Mouse (Mus musculus) c-Kit-positive CD71-positive TER-119-negative erythroid progenitor cells, embryonic 14.5 days (primary cell): ENCODE results near the gene Nprl3.

Experiments
- DNase-seq: peaks from one replicate; pipeline ENCODE4 v3.0.0-alpha.2; 2013; ENCODE audit warnings: low read depth

The Nprl3 gene

DNA sequence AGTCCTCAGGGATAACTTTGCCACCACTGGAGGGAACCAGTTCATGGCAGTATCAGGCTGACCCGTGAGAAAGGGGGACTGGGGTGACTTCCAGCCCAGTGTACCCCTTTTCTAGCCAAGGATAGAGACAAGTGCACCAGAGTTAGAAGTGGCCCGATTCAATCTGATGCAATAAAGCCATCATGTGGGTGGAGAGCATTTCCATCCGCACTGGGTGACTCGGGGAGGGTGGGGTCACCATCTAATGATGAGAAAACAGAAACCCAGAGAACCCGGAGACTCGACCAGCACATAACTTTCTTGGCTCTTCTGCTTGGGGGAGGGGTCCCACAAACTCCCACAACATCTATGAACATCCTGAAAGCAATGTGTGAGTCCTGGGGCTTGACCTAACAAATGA is 70.8 kb downstream of the Nprl3 start:
- no peak for DNase-seq

DNA sequence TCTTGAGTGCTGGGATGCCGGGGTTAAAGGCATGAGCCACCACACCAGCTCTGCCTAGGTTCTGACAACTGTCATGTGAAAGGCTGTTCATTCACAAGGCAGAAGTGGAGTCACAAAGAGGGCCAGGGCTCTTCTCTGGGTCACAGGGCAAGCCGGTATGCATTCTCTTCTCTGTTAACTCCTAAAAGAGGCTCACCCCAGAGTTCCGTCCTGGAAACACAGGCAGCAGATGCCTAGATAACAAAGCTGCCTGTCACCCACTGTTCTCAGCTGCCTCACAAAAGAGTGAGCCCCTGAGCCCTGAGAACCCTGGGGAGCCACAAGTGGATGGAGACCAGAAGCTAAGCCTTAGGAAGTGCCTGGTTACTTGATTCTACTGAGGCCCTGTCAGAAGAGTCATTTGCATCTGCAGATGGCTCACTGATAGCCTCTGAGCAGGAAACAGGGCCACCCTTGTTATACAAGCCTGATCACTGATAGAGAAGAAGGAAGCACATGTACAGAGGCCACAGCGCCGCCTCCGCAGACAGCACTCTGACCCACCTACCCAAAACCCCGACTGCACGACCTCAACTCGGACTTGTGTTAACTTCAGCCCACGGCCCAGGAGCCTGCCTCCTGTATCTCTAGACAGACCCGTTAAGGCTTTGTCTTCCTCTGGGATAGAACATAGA is 71.5 kb downstream of the Nprl3 start:
- no peak for DNase-seq

DNA sequence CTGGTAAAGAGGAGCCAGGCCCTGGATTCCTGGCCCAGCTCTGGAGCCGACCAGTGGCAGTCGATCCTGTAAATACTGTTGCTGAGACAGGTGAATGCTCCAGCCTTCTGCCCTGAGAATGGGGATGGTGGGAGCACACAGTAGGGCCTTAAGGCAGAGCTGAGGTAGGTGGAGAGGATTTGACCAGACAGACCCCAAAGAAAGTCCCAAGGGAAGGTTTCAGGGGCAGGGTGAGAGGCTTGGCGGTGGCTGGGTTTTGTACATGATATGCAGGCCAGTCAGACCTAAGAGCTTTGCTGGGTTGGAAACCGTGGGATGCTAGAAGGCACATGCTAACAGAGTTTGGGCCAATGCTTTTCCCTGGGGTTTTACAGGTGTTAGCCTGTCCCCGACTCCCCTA is 72.9 kb downstream of the Nprl3 start:
- DNase-seq = no peak

DNA sequence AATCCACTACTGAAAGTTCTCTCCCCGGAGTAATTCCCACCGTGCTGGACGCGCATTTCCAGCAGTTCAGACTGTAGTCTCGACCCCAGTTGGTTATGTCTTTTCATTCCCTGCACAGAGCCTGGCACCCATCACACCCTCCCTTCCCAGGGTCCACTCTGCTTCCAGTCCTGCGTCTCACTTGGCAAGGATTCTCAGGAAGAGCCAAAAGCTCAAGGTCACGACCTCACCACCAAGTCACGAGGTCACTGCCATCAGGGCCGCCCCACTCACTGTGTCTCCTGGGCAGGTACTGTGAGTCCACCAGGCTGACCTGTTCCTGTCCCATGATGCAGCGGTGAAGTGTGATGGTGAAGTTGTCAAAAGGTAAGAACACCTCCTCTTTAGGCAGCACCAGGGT is 73.4 kb downstream of the Nprl3 start:
- DNase-seq = no peak

DNA sequence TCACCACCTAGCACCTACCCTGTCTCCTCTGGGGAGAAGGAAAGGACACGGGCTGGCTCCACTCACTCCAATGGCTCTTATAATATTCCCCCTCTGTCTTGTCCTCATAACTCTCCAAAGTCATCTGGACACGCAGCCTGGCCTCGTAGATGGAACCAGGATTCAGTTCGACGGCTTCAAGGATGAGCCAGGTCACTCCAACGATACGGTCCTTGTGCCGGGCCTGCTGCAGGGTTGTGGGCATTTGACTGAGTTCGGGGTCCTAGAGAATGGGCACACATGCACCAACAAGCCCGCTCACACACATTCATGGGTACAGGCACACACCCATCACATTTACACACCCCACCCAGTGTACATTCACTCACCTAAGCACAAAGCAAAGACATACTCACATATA is 74.4 kb downstream of the Nprl3 start:
- no peak for DNase-seq

DNA sequence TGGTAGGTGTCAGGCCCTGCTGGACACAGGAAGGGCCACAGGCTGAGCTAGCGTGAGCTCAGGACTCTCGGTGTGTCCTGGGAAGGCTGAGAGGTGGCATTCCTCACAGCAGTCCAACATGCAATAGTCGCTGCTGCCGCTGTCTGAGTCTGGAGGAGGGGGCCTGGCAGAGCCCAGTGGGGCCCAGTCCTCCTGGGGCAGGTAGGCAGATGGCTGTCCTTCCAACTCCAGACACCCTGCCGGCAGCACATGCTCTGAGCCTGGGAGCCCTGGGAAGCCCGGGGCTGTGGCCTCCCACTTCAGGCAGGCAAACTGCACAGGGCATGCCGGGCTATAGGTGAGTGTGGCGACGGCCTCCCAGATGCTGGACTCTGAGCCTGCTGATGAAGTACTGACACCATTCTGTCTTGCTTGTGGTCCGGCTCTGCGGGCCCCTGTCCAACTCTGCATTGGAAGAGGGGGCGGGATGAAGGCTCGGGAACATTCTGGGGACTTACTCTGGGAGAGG is 76.8 kb downstream of the Nprl3 start:
- DNase-seq = no peak

DNA sequence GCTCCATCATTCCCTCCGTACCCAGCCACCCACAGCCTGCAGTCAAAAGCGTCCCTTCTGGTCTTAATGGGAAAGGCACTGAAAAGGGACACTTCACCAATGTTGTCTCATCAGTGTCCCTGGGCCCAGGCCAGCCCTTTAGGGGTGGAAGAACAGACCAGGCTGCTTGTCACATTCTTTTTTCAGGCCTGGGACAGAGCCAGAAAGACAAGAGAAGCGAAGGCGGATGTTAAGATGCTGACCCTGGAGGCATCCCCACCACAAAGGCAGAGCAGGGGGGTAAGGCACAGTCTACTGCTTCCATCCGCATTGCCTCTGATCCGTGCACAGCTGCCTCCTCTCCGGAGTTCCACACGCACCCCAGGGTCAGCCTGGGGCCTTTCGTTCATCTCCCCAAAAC is 77.4 kb downstream of the Nprl3 start:
- DNase-seq = no peak

DNA sequence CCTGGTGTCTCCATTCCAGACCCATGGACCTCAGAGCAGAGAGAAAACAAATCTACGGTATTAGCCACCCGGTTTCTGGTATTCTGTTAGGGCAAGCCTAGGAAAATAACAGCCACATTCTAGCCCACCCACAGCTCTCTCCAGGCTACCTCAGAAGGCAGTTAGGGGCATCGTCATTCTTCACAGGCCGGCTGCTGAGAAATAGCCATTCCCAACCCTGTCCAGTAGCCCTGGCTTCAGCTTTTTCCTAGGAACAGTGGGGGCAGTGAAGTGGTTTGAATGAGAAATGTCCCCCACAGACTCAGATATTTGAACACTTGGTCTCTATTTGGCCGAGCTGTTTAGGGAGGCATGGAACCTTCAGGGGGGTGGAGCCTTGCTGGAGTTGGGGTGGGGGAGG is 78.1 kb downstream of the Nprl3 start:
- no peak for DNase-seq

DNA sequence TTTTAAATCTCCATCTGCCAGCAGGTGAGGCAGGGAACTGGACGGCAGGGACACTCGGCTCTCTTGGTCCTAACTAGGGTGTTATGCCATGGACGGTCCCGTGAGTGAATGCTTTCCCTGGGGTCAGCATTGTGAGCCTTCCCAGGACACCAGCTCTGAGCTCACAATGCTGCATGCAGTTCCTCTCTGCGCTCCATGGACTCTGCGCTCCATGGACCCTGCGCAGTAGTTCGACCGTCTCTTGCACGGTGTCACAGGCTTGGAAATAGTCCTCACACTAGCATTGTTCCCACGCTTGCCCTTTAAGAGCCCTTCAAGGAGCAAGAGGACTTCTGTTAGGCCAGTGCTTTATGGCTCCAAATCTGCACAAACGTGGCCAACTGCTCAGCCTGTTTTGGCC is 78.6 kb downstream of the Nprl3 start:
- no peak for DNase-seq

DNA sequence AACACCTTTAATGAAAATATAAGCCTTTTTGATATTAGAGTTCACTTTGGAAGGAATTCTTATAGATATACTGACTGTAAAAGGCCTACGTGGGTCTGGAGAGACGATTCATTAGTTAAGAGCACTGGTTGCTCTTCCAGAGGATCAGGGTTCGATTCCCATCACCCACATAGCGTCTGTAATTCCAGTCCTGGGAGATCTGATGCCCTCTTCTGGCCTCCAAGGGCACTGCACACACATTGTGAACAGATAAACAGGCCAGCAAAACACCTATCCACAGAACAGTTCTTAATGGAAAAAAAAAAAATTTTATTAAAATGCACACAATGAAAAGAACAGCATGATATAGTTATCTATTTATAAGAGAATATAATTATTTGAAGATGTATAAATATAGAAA is 80.3 kb downstream of the Nprl3 start:
- DNase-seq = no peak

DNA sequence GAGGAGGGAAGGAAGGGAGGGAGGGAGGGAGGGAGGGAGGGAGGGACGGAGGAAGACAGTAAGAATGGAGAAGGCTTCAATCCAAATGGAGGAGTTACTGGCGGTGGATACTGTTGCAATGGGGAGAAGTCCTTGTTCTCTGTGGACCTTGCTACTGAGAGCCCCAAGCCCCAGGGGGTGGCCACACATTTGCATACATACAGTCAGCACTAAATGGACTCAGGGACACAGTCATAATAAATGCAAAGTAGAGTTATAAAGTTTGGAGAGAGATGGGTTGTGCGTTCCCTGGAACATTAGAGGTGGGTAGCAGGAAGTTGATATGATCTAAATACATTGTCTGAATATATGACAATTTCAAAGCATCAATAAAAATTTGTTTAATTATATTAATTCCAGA is 81.5 kb downstream of the Nprl3 start:
- DNase-seq = no peak

DNA sequence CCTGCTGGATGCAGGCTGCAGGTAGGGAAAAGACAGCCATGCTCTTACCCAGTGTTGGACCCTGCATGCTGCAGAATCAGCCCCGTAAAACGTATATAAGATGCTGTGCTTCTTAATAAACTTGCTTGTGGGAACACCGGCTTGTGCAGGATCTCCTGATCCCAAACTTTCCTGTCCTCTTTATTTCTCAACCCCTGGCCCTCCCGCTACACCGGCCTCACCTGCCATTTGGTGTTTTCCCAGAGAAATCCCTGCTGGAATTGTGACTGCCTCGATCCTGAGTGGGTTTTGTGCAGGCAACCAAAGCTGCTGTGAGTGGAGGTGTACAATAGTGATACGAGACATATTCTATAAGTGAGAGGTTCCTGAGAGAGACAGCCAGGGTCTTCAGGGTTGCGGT is 83.0 kb downstream of the Nprl3 start:
- no peak for DNase-seq

DNA sequence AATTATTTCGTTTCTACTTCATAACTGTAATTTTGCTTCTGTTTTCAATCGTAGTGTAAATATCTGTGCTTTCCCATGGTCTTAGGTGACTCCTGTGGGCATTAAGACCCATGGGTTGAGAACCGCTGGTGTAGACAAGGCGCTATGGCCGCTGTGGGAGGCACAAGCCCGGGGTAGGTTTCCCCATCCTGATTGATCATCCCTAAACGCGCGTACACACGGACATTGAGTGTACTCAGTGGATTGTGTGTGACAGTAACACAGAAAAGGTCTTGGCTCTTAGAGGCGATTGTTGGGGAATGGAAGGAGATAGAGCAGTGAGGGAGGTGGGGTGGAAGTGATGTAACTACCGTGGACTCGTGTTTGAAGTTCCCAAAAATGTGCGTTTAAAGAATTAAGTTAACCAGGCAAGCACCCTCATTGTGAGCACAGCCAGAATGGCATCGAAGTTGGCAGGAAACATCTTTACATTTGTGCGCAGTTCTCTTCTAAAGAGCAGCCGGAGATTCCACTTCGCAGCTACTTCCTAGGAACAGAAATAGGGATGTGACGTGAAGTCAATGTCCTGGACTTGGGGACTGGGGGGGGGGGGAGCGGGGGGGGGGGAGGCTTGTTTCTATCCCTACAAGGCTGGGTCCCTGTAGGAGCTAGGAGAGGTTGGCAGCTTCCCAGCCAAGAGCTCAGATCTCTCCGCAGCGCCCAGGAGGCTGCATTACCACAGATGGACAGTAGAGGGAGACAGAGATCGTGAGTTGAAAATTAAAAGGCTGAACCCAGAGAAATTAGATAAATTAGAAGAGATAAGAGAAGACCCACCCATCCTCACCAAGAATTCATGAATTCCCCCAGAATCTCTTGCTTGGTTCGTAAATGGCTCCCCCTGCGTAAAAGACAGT is 85.3 kb downstream of the Nprl3 start:
- peak; percentile 49 for DNase-seq

DNA sequence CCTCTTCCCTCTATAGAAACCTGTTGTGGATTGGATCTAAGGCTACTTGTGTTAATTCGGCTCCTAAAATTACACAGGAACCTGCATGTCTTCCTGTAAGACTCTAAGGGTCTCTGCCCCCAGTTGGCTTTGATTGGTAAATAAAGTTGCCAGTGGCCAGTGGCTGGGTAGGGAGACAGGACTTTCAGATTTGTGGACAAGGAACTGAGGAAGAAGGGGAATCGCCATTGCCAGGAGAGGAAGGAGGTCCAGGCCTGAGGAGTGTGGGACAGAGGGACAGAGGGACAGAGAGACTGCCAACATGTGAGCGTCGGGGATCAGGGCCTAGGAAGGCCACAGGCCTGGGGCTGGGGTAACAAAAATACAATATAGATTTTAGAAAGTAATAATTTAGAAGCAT is 86.3 kb downstream of the Nprl3 start:
- DNase-seq = no peak

DNA sequence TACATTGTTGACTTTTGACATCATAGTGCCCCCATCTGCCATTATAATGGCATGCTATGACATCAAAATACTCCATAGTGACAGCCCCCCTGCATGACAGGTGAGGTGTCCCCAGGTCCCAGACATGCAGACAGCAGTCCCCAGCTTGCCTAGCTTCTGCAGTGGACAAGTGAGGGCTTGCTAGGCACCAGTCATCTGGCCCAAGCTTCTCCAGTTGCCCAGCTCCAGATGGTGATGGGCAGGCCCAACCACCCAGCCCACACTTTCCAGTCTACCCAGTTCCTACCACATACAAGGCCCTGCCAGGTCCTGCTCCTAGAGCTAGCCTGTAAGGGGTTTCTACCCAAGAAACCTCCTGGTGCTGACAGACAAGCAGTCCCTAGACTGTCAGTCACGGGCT is 89.0 kb downstream of the Nprl3 start:
- DNase-seq = no peak
